Mouse (Mus musculus): ENCODE data around the gene Ltf.

- no peak for TF ChIP-seq CTCF (IDR thresholded peaks at IDR 0.05)
- TF ChIP-seq EP300 (IDR thresholded peaks at IDR 0.05): no peak
Measured at GRCm38 (mm10) chr9:111062840-111063239, 43.8 kb downstream of the Ltf start.
